Mouse (Mus musculus): Measurements from ENCODE around the gene Phf11d.
A peak's percentile ranks its signal among the peaks of the same experiment; 100 is the strongest.
"Not testable (repeated sequence)": the region's sequence is repeated elsewhere in the genome, so short reads cannot be mapped to it uniquely, and the experiment has no call there.

Phf11d gene

DNA sequence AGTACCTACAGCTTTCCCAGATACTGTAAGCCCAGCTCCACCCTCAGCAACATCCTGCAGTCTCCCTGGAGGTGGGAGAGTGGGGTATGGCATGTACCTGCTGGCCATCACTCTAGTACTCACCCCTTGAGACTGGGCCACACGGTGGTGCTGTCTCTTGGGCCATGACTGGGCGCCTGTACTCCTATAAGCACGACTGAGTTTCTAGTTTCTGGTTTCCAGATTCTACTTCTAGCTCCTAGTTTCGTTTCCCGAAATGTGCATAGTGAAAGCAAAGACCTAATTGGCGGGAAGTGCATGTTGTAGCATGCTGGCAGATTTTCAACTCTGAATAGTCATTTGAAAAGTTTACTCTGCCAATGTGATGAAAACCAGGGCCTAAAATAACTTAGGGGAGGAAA lies at the start of gene Phf11d:
Gene Phf11d, minus strand, starts transcription at position 227 of the 401 bp plus-strand sequence.
- peak; percentile 66 for DNase-seq (ENCODE audit: low read depth, low spot score)

DNA sequence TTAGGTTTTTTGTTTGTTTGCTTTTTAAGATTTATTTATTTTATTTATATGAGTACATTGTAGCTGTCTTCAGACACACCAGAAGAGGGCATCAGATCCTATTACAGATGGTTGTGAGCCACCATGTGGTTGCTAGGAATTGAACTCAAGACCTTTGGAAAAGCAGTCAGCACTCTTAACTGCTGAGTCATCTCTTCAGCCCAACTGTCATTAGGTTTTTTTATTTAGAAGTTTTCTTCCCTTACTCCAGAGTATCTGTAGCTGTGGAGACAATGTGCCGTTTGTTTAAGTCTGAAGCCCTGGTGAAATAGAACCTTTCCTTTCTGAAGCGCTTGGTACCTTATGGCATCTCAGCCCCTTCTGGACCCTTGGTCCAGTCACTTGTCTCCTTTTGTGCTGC lies 49.7 kb upstream of the Phf11d start:
- DNase-seq (ENCODE audit: low read depth, low spot score) = not testable (repeated sequence)

DNA sequence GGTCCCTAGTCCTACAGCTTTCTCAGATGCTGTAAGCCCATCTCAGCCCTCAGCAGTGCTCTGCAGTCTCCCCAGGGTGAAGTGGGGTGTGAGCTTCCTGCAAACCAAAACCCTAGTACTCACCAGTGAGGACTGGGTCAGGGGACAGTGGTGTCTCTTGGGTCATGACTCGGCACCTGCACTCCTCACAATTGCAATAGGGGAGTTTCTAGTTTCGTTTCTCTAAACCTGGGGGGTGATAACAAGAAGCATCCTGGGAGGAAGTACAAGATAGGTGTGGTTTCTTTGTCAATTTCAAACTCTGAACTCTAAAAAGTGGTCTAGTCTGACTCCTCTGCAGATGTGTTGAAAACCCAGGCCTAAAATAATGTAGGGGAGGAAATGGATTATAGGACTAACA lies 31.7 kb upstream of the Phf11d start:
- no peak for DNase-seq (ENCODE audit: low read depth, low spot score)

DNA sequence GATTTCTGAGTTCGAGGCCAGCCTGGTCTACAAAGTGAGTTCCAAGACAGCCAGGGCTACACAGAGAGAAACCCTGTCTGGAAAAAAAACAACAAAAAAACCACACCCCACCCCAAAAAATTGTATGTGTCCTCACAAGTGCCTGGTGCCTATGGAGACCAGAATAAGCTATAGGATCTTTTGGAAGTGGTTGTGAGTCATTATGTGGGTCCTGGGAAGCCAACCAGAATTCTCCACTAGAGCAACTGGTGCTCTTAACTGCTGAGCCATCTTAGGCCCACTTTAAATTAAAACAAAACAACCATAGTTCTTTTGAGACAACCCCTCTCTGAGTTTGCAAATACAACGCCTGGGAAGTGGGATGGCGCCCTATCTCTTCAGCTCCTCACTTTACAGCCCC lies 30.0 kb upstream of the Phf11d start, which contains the start of gene Phf11c:
Gene Phf11c, minus strand, starts transcription at position 101 of the 400 bp plus-strand sequence.
- no peak for DNase-seq (ENCODE audit: low read depth, low spot score)

DNA sequence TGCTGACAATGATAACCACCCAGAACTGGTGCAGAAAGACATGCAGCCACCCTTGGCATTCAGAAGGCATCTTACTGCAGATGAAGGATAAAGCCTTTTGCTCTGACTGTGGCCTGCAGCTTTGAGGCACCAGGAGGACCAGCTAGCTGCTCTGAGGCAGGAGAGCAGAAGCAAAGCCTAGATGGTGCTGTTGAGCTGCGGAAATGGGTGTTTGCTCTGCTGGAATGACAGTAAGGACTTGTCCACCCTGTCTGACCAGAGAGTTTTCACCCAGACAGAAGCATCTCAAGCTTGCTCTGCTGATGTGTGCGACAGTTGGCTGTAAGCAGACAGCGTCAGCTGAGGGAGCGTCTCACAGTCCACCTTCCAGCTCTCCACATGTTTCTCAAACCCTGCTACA lies 24.9 kb upstream of the Phf11d start:
- not testable (repeated sequence) for DNase-seq (ENCODE audit: low read depth, low spot score)

DNA sequence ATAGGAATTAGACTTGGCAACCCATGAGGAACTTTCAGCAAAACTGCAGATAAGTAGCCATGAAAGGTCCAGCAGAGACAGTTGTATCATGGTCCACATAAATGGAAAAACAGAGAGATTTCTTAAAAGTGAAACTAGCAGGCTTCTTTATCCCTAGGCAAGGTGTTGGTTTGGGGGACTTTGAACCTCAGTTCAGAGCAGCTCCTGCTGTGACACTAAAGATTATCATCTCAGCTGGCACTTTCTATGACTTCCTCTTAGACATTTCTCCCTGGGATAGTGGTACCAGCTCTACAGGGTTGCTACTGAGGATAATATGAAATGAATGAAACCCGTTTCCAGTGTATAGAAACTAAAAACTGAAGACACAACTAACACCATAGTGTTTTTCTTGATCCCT lies 24.3 kb upstream of the Phf11d start:
- no peak for DNase-seq (ENCODE audit: low read depth, low spot score)

DNA sequence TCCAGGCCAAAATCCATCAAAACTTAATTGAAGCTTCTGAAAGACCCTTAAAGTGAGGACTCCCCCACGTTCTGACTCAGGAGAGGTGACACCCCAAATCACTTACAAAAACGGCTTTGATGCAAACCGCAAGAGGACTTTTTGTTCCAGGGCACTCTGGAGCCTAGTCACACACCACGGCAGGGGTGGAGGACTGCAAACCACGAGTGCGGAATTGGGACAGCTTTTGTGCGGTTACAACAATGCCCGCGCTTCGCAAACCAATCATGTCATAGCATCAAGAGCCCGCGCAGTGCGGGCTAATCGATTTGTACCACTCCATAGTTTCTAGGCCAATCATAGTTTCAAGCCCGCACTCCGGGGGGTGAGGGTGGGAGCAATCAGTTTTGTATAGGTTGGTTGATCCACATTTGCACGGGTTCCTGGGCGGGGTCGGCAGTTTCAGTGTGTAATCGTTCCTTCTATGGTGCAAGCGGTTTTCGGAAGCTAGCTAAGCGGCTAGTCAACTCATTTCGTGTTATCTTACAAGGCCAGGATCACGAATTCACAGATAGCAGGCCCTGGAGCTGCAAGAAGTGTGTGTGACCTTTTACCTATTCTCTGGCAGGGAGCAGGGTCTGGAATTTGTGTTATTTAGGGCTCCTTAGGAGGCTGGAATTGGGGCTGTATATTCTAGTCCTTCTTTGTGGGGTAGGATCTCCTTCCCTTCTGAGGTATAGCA lies 5.2 kb upstream of the Phf11d start:
- DNase-seq (ENCODE audit: low read depth, low spot score) = no peak

DNA sequence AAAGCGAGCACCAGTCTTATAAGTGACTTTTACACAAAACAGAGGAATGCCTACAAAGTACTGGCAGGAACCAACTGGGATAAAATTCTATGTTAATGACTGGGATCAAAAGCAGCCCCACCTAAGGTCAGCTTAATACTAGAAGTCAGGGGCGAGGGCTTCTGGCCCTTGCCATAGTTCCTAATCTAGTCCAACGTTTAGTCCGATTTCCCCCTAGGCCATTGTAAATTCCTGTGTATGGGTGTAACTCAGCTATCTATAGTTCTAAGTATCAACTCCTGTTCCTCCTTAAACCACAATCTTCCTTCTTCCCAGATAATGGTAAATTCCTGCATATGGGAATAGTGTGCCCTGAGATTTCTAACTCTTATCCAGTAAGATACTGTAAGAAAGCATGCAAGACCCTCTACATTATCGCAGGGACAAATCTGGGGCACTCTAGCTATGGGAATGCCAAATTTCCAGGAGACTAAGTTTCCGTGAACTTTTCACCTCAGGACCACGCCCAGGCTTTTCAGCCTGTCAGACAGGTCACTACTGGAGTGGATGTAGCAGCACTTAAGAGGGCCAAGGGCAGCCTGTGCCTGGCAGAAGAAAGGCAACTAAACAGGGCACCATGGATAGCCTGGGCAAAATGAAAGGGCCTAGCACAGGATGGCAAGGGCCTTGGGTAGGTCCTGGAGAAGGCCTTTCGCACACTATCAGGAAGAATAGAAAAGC lies 1.3 kb upstream of the Phf11d start:
- no peak for DNase-seq (ENCODE audit: low read depth, low spot score)

DNA sequence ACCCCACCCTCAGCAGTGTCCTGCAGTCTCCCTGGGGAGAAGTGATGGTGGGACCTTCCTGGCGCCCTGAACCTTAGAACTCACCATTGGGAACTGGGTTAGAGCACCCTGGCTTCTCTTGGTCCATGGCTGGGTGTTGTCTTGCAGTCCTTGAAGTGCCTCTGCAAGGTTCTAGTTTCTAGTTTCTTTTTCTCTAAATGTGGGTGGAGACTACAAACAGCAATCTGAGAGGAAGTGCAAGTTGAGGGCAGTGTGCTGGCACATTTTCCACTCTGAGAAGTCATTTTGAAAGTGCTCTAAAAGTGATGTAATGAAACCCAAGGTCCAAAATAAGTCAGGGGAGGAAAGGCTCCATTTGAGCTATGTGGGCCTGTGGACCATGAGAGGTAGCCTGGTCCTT lies 24.1 kb downstream of the Phf11d start, which contains the start of gene Phf11b:
Gene Phf11b, minus strand, starts transcription at position 163 of the 400 bp plus-strand sequence.
- DNase-seq (ENCODE audit: low read depth, low spot score) = peak; percentile 3

DNA sequence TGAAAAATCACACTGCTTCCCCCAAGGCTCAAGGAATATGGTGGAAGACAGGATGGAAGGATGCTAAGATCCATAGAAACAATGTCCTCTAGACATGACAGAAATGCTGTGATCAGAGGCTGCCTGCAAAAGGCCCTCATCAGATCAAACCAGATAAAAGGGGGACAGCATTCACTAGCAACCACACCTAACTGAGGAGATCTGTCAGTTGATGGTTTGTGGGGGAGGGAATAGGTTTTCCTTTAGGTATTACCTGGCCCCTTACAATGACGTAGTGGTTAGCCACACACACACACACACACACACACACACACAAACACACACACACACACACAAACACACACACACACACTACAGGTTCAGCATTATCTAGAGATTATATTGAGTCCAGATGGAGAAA lies 25.7 kb downstream of the Phf11d start:
- no peak for DNase-seq (ENCODE audit: low read depth, low spot score)

DNA sequence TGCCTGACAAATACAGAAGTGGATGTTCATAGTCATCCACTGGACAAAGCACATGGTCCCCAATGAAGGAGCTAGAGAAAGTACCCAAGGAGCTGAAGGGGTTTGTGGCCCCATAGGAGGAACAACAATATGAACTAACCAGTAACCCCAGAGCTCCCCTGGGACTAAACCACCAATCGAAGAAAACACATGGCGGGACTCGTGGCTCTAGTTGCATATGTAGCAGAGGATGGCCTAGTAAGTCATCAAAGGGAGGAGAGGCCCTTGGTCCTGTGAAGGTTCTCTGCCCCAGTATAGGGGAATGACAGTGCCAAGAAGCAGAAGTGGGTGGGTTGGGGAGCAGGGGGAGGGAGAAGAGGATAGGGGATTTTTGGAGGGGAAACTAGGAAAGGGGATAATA lies 29.2 kb downstream of the Phf11d start:
- not testable (repeated sequence) for DNase-seq (ENCODE audit: low read depth, low spot score)

DNA sequence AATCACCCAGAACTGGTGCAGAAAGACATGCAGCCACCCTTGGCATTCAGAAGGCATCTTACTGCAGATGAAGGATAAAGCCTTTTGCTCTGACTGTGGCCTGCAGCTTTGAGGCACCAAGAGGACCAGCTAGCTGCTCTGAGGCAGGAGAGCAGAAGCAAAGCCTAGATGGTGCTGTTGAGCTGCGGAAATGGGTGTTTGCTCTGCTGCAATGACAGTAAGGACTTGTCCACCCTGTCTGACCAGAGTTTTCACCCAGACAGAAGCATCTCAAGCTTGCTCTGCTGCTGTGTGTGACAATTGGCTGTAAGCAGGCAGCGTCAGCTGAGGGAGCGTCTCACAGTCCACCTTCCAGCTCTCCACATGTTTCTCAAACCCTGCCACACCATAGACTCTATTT lies 34.8 kb downstream of the Phf11d start:
- not testable (repeated sequence) for DNase-seq (ENCODE audit: low read depth, low spot score)

DNA sequence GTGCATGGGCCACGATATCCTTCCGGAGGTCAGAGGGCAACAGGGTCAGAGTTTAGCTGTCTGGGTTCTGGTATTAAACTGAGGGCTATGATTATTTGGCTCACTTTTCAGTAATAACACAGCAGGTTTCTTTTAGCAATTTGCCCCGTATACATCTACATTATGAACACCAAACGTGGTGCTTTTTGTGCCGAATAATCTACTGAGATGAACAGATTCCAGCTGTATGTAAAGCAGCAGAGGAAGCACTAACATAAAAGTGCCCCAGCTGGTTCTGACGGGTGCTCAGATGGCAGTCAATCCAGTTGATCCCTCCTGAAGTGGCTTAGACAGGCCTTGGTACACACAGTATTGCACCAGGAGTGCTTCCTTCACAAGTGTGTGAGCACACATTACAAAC lies 45.3 kb downstream of the Phf11d start:
- DNase-seq (ENCODE audit: low read depth, low spot score) = not testable (repeated sequence)

DNA sequence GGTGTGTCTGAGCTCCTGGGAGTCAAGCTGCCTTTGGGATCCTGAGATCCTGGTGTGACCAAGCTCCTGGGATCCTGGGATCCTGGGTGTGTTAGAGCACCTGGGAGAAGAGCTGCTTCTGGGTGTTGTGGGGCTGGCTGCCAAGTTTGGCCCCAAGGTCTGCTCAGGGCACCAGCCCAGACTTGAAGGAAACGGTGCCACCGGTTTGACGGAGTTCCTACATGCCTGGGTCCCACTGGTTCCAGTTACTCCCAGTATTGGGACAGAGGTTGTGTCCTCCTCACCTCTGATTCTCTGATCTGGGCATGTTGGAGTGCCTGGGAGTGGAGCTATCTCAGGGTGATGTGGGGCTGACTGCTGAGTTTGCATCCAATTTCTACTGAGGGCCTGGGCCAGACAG lies 46.2 kb downstream of the Phf11d start:
- not testable (repeated sequence) for DNase-seq (ENCODE audit: low read depth, low spot score)
